Mouse (Mus musculus) heart, postnatal 0 days (tissue): ENCODE results near the gene Oas1e. TPM values are rescaled to one million over a fixed set of nuclear protein-coding genes. Genes with fewer than 3 reads are reported as not detected.
A peak's percentile ranks its signal among the peaks of the same experiment; 100 is the strongest.

Experiments used
- ATAC-seq: fragments of 200-750 bp; cut with Nextera tagmentation; 2 replicates; pipeline ENCODE4 v1.8.0; 2017; ENCODE audit warnings: low read depth, moderate number of reproducible peaks, moderate library complexity; ENCODE audit not compliant: insufficient read depth
- DNase-seq: peaks from one replicate; pipeline ENCODE4 v3.0.0-alpha.2; 2016; ENCODE audit warnings: low spot score
- H3K27ac ChIP-seq: fragments of 300-500 bp; sonication (generic); 2 replicates; pipeline ENCODE4 v1.5.1; 2014; ENCODE audit warnings: low read depth, mild to moderate bottlenecking
- H3K27me3 ChIP-seq: fragments of 300-500 bp; sonication (generic); 2 replicates; pipeline ENCODE4 v1.6.1; 2014; ENCODE audit warnings: low read length, mixed read lengths; ENCODE audit not compliant: control insufficient read depth, insufficient read depth
- H3K36me3 ChIP-seq: fragments of 300-500 bp; sonication (generic); replicated peaks from 2 replicates; pipeline ENCODE4 v1.6.1; 2014; ENCODE audit warnings: low read length, mixed read lengths; ENCODE audit not compliant: control insufficient read depth, insufficient read depth
- H3K4me1 ChIP-seq: fragments of 300-500 bp; sonication (generic); 2 replicates; pipeline ENCODE4 v1.6.1; 2014; ENCODE audit warnings: antibody characterized with exemption; ENCODE audit not compliant: control insufficient read depth, insufficient read depth
- H3K4me2 ChIP-seq: fragments of 300-500 bp; sonication (generic); 2 replicates; pipeline ENCODE4 v1.6.1; 2014; ENCODE audit warnings: low read depth, mild to moderate bottlenecking, low read length, moderate library complexity
- H3K4me3 ChIP-seq: fragments of 300-500 bp; sonication (generic); 2 replicates; pipeline ENCODE4 v1.5.1; 2014; ENCODE audit warnings: low read depth, low read length
- H3K9ac ChIP-seq: fragments of 300-500 bp; sonication (generic); replicated peaks from 2 replicates; pipeline ENCODE4 v1.6.1; 2014; ENCODE audit warnings: low read depth, low read length, mixed read lengths
- H3K9me3 ChIP-seq: fragments of 300-500 bp; sonication (generic); replicated peaks from 2 replicates; pipeline ENCODE4 v1.6.1; 2016; ENCODE audit warnings: low read length; ENCODE audit not compliant: control insufficient read depth
- CTCF ChIP-seq: IDR thresholded peaks from 2 replicates; pipeline ENCODE4 v1.5.1; 2016; ENCODE audit warnings: antibody characterized with exemption, control low read depth, low read depth
- EP300 ChIP-seq: IDR thresholded peaks from 2 replicates; pipeline ENCODE4 v1.6.1; 2016; ENCODE audit warnings: antibody characterized with exemption, low read depth
- WGBS: fragments of 180-500 bp; shearing (Covaris S2); extraction: QIAGEN DNeasy Blood & Tissue Kit; methylation state at CpG from one replicate; pipeline ENCODE4 v1.1.7; 2014; 5-methylcytosine and 5-hydroxymethylcytosine counted together
- polyA plus RNA-seq: library from polyadenylated mRNA; unstranded; fragments of >200 nt; fragmentation: Nextera tagmentation; extraction: Ambion mirVana; gene quantifications from 2 replicates; pipeline ENCODE4 v1.2.1, GENCODE M21; 2015
- total RNA-seq: library from RNA; depleted of rRNA; stranded (reverse); fragments of >200 nt; gene quantifications from 2 replicates; pipeline ENCODE4 v1.2.3, GENCODE M21; 2014; ENCODE audit warnings: low replicate concordance

Oas1e gene
- total and polyA plus RNA-seq, 2 experiments from 2014 or later, result not detected

- ATAC-seq (no peak), DNase-seq (no peak)
- WGBS, result 81% methylated on average over 2 of the region's 2 CpGs
- H3K36me3 ChIP-seq, result no peaks in the 10 kb centered on the region
- H3K27me3 ChIP-seq, result 0 out of 2 replicates have a peak, but pooled peaks cover 3% of the 10 kb centered on the region
- no peak overlapping the region for H3K4me2 ChIP-seq
- H3K27ac ChIP-seq, result no peak overlapping the region
- TF ChIP-seq CTCF (no peak), EP300 (no peak)
- no peaks in the 10 kb centered on the region for H3K9me3 ChIP-seq
- H3K9ac ChIP-seq, result no peak overlapping the region
- peaks cover 20% of the 10 kb centered on the region for H3K4me1 ChIP-seq
- H3K4me3 ChIP-seq, result no peak overlapping the region
Measured at GRCm38 (mm10) chr5:120782446-120782845, 12.9 kb downstream of the Oas1e start.

- Histone ChIP-seq H3K27me3 (no peaks in the 10 kb centered on the region), H3K9me3 (no peaks in the 10 kb centered on the region), H3K27ac (no peak overlapping the region), H3K4me2 (no peak overlapping the region), H3K4me1 (peaks cover 23% of the 10 kb centered on the region), H3K4me3 (no peak overlapping the region), H3K36me3 (no peaks in the 10 kb centered on the region), H3K9ac (no peak overlapping the region)
- TF ChIP-seq CTCF (peak; percentile 6; the same call in 1 of the 2 replicates), EP300 (no peak)
- DNase-seq, result no peak
- ATAC-seq, result no peak
- WGBS, result 100% methylated on average over 1 of the region's 1 CpGs
Measured at GRCm38 (mm10) chr5:120781646-120782045, 13.7 kb downstream of the Oas1e start.

GRCm38 (mm10) chr5:120779922-120780321 lies 15.4 kb downstream of the Oas1e start:
- peak overlapping the region; percentile 89 for H3K27ac ChIP-seq
- ATAC-seq, result peak; percentile 65

GRCm38 (mm10) chr5:120778941-120779340 lies 16.4 kb downstream of the Oas1e start:
- Histone ChIP-seq H3K27me3 (no peaks in the 10 kb centered on the region), H3K9me3 (no peaks in the 10 kb centered on the region), H3K36me3 (no peaks in the 10 kb centered on the region), H3K9ac (no peak overlapping the region), H3K4me2 (no peak overlapping the region), H3K27ac (peak overlapping the region; percentile 89; the same call in 1 of the 2 replicates), H3K4me1 (peaks cover 32% of the 10 kb centered on the region), H3K4me3 (no peak overlapping the region)
- ATAC-seq (no peak), DNase-seq (no peak)
- TF ChIP-seq CTCF, result no peak
- TF ChIP-seq EP300, result no peak
- WGBS, result 36% methylated on average over 2 of the region's 2 CpGs

More at GRCm38 (mm10) chr5:120779922-120780321, 15.4 kb downstream of the Oas1e start:
- Histone ChIP-seq H3K9me3 (no peaks in the 10 kb centered on the region), H3K9ac (no peak overlapping the region), H3K4me2 (peak overlapping the region; percentile 45), H3K4me1 (peaks cover 32% of the 10 kb centered on the region), H3K4me3 (peak overlapping the region; percentile 14), H3K27me3 (no peaks in the 10 kb centered on the region), H3K36me3 (no peaks in the 10 kb centered on the region)
- 0% methylated on average over 3 of the region's 3 CpGs for WGBS
- peak; percentile 50 for DNase-seq
- TF ChIP-seq EP300, result peak; percentile 65
- TF ChIP-seq CTCF, result no peak

DNA sequence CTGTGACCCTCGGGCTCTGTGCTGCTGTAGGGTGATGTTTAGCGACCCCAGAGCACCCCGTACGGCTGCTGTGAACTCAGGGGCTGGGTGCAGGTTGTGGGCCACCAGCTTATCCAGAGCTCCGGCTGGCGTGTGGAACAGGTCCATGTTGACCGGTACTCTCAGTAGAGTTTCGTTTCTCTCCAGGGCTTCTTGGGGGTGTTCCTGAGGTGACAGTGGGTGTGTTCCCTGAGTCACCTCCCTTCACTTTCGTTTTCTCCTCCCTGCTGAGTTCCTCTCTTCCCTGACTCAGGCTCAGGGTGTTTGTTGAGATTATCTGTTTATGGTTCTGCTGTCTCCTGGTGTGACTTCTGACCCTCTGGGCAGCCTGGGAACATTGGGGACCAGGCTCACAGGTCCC lies 17.9 kb downstream of the Oas1e start, which contains the start of gene Oas3:
Oas3 (minus strand) TSS at position 184 of the 400 bp plus-strand sequence.
- TF ChIP-seq EP300 (no peak), CTCF (no peak)
- Histone ChIP-seq H3K27me3 (no peaks in the 10 kb centered on the region), H3K4me2 (no peak within 1 kb of the TSS), H3K4me3 (no peak within 1 kb of the TSS), H3K4me1 (peaks cover 32% of the 10 kb centered on the region), H3K9me3 (no peaks in the 10 kb centered on the region), H3K36me3 (no peaks in the 10 kb centered on the region), H3K9ac (no peak within 1 kb of the TSS; the same call in 1 of the 2 replicates), H3K27ac (no peak within 1 kb of the TSS)
- 78% methylated on average over 9 of the region's 9 CpGs for WGBS
- ATAC-seq (no peak), DNase-seq (no peak)

DNA sequence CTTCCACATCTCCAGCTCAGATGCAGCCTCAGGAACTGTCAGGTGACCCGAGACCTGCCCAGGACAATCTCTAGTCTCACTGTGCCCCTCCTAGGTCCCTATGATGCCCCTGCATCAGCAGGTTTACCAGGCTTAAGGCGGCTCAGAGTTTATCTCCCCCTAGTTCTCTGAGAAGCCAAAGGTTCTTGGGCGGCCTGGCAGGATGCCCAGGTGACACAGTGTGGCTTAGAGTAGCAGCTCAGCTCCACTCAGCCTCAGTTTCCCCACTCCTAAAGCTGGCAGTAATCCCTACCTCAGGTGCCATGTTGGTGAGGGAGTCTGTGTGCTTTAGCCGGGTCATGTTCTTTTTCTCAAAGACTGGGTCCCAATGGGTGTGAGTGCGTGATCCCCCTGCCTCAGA lies 18.5 kb downstream of the Oas1e start:
- Histone ChIP-seq H3K4me3 (no peak overlapping the region), H3K9me3 (no peaks in the 10 kb centered on the region), H3K9ac (no peak overlapping the region), H3K36me3 (no peaks in the 10 kb centered on the region), H3K4me1 (peaks cover 32% of the 10 kb centered on the region), H3K27me3 (no peaks in the 10 kb centered on the region), H3K4me2 (no peak overlapping the region), H3K27ac (no peak overlapping the region)
- WGBS, result 70% methylated on average over 5 of the region's 5 CpGs
- DNase-seq (no peak), ATAC-seq (no peak)
- no peak for TF ChIP-seq CTCF
- TF ChIP-seq EP300, result no peak
